Mouse (Mus musculus) frontal cortex, postnatal 36 days (tissue): ENCODE data around the gene Otop2.

Experiments
- DNase-seq, 2 experiments: peaks; one replicate each; pipeline ENCODE4 v3.0.0; 2022; ENCODE audit warnings: low spot score in 2 of 2

Otop2 gene

DNA sequence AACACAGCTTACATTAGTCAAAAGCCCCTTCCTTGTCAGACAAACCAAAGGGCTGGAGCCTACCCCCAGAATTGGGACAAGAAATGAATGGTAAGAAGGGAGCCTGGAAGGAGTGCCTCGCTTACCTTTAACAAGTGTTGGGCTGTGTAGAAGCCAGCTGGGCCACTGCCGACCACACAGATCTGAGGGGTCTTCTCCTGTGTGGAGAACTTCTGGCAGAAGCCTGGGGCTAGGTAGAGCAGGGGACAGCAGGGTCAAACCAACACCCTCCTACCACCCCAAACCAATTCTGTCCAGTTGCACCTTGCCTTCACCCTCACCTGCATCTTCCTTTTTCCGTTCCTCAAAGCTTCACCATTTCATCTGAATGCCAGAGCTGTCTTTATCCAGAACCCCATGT is 31.0 kb upstream of the Otop2 start:
- no peak for DNase-seq

- DNase-seq: peak; percentile 97 to 99
Measured at GRCm38 (mm10) chr11:115276780-115277603, 30.0 kb upstream of the Otop2 start, which contains the start of gene Fdxr. Gene Fdxr (minus strand): TSS chr11:115277050.

GRCm38 (mm10) chr11:115277604-115277975 is 29.4 kb upstream of the Otop2 start:
- DNase-seq: no peak

GRCm38 (mm10) chr11:115278176-115278575 is 28.8 kb upstream of the Otop2 start:
- no peak for DNase-seq

DNA sequence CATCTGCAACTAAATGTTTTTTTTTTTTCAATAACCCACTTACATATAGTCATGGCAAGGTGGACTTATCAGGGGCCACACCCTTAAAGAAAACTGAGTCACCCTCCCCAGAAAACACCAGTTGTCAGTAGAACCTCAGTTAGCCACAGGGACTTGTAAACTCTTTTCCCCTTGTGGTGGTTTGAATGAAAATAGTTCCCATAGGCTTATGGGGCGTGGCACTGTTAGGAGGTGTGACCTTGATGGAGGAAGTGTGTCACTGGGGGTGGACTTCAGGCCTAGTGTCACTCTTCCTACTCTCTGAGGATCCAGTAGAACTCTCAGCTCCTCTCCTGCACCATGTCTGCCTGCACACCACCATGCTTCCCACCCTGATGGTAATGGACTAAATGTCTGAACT is 27.2 kb upstream of the Otop2 start:
- no peak for DNase-seq

- peak in 1 of 2 experiments; percentile 28 for DNase-seq
Measured at GRCm38 (mm10) chr11:115282295-115282694, 24.7 kb upstream of the Otop2 start.

DNA sequence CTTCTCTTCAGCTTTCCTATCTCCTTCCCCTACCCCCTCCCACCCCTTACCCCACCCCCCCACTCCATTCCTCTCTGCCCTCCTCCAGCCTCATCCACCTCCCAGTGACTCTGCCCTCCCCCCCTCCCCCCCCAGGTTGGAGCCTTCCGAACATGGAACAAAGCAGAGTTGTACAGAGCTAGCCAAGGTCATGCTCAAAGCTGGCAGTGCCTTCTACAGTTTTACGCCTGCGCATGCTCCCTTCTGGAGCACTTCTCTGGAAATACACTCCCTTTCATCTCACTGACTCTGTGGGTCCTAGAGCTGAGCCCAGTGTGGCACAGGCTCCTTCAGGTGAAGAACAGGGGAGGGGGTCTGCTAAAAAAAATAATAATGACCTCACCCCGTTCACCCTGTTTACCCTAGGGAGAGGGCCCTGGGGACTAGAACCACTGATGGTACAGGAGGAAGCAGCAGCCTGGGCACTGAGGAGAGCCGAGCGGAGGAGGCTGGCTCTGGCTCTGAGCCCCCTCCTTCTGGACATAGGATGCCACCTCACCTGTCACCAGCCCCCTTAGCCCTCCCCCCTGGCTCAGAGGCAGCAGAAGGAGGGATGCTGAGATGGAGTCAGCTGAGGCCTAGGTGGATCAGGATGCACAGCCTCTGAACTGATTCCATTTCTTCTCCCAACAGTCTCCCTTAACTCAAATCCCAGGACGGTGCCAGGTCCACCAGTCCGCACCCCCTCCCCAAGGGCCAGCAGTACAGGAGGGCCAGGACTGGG is 24.1 kb upstream of the Otop2 start:
- no peak for DNase-seq

DNA sequence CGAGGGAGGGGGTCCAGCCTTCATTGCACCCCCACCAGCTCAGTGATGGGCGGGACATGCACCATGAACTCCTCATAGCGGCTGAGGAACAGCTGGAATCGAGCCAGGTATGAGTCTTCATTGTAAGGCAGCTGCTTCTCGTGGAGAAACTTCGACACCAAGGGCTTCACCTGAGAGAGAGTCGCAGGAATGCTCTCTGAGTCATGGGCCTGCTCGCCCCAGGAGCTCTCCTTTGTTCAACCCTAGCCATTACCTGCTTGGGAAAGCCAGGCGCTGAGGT is 23.5 kb upstream of the Otop2 start:
- DNase-seq: no peak

- DNase-seq: no peak
Measured at GRCm38 (mm10) chr11:115283891-115284620, 22.9 kb upstream of the Otop2 start.

DNA sequence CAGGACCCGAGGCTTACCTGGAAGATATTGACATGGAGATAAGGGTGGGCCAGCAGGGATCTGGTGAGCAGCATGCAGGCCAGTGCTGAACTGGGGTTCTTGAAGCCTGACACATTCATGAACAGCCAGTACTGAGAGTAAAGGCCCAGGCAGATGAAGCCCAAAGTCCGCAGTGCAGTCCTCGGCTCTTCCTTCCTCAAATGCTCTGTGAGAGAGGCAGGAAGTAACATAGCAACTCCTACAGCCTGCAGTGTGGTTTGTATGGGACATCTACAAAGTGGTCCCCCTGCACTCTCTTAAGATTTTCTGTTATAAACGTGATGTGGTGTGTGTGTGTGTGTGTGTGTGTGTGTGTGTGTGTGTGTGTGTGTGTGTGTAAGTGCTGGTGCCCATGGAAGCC is 21.7 kb upstream of the Otop2 start:
- DNase-seq: no peak

- peak in 1 of 2 experiments; percentile 54 for DNase-seq
Measured at GRCm38 (mm10) chr11:115286201-115286993, 20.6 kb upstream of the Otop2 start.

GRCm38 (mm10) chr11:115287386-115287785 is 19.6 kb upstream of the Otop2 start:
- no peak for DNase-seq

DNA sequence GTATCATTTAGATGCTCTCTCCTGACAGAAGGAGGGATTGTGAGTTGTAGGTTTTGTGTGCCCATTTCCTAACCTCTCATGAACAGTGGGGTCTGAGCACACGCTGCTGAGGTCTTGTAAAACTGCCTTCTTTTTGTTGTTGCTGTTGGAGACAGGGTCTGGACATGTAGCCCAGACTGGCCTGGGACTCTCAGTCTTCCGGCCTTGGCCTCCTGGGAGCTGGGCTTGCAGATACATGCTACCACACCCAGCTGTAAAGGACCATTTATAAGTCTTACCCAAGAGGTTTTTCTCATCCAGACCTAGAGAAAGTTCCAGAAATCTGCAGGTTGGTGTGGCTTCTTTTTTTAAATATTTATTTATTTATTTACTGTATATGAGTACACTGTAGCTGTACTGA is 18.7 kb upstream of the Otop2 start:
- no peak for DNase-seq

GRCm38 (mm10) chr11:115289885-115290284 is 17.1 kb upstream of the Otop2 start:
- no peak for DNase-seq

DNA sequence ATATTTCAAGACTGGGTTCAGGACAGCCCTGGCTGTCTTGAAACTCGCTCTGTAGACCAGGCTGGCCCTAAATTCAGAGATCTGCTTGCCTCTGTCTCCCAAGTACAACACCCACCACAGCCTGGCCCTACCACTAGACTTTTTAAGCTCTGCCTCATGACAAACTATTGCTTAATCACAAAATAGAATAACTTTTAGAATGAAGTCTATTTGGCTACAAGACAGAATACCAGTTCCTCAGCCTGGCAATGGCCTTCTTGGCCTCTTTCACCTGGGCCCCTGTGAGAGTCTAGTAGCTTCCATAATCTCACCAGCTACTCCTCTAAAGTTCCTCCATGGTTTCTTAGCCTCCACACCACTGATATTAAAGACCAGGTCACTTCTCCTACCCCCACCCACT is 16.6 kb upstream of the Otop2 start:
- DNase-seq: no peak

- no peak for DNase-seq
Measured at GRCm38 (mm10) chr11:115290919-115291318, 16.0 kb upstream of the Otop2 start.

- no peak for DNase-seq
Measured at GRCm38 (mm10) chr11:115291503-115291902, 15.5 kb upstream of the Otop2 start.

- no peak for DNase-seq
Measured at GRCm38 (mm10) chr11:115292631-115293375, 14.2 kb upstream of the Otop2 start.

DNA sequence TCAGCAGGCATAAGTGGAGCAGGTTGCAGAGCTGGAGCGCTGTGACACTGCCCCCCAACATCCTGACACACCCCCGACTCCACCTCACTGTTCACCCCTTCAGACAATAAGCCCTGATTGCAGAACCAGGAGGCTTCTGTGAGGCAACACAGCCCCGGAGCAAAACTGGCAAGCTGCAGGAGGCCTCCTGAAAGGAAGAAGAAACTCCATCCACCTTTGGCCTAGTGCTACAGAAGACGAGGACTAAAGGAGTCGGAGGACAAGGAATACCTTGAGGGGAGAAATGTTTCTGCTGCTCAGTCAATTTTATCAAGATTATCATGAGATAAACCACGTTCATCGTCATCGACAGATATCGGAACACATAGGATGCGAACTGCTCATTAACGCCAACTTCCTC is 11.0 kb upstream of the Otop2 start:
- no peak for DNase-seq

DNA sequence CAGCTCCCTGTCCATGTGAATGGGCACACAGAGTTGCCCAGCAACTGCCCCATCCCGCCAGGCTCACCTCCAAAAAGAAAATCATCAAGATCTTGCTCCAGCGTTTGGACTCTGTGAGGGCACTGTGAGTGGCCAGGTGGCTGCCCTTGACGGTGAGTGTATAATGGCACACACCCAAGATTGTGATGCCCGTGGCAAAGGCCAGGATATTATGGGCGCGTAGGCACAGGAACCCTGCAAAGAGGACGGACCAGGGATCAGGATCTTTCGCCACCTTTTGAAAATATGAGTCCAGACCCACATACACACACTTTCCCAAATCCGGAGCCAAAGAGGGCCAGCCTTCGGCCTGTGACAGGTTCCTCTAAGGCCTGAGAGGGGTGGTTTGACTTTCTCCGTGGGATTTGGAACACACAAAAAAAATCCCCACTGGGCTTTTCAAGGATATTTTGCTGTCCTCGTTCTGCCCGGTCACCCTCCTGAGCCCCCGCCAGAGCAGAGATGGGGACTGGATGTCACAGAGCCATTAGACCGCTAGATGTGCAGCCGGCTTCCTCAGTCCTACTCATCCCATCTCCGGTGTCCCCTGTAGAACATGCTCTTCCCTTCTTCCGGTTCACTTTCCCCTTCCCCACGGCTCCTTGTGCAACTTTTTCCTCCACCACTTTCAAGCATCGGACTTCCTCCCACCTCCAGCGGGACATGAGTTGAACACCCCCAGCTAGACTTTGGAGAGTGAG is 10.3 kb upstream of the Otop2 start:
- no peak for DNase-seq
